Mouse (Mus musculus): ENCODE data around the gene 4931422A03Rik. TPM values are rescaled to one million over a fixed set of nuclear protein-coding genes. Genes with fewer than 3 reads are reported as not detected.
A peak's percentile ranks its signal among the peaks of the same experiment; 100 is the strongest.

4931422A03Rik gene
- polyA plus RNA-seq, 1 experiment from 2014 or later = 3.7 TPM

DNA sequence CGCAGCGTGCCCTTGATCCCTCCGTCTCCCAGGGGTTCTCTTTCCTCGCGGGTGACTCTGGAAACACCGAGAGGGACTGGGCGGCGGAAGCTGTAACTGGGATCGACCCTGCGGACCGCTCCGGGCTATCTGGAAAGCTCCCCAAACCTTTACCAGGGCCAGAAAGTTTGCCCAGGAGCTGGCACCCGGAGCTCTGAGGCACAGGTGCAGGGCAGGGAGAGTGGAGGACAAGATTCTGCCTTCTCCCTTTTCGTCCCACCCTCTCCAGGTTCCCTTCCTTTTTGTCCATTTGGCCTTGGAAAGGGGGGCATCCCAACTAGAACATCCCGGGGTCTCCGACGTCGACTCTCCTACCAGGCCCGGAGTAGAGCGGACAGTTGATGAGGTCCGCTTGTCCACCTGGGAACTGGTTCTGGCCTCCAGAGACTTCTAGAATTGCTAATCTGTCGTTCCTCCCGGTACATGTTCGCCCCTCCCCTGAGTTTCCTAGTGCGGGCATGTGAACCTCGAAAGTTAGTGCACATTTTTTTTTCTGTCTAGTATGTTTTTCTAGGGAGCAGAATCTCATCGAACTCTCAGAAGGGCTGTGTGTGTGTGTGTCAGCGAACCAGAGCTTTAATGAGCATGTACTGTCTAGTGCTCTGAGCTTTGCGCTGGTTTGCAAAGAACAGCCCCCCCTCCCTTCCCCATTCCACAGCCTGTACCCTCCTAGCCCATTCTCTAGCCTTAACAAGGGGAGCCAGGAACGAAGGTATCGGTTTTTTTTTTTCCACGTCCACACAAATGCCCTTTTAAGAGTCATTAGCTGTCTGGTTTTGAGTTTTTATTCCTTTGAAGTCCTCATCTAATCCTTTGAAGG, 57.1 kb downstream of the 4931422A03Rik start:
- Histone ChIP-seq H3K9me3 (ENCODE audit: control insufficient read depth, low read depth, low read length) (no peaks in the 10 kb centered on the region), H3K9ac (replicated peaks; ENCODE audit: low read depth, low read length) (peak overlapping the region; percentile 37; the same call in 1 of the 2 replicates), H3K4me3 (ENCODE audit: low read depth, low read length) (peak overlapping the region; percentile 69), H3K36me3 (ENCODE audit: control insufficient read depth, insufficient read depth, low read length) (no peaks in the 10 kb centered on the region), H3K27ac (ENCODE audit: low read length) (no peak overlapping the region), H3K4me2 (replicated peaks; ENCODE audit: low read depth, low read length) (peak overlapping the region; percentile 96), H3K27me3 (ENCODE audit: control insufficient read depth, insufficient read depth, low read length) (peaks cover 16% of the 10 kb centered on the region), H3K4me1 (ENCODE audit: control insufficient read depth, insufficient read depth, low read length) (0 out of 2 replicates have a peak, but pooled peaks cover 4% of the 10 kb centered on the region)
- WGBS = 2% methylated on average over 31 of the region's 32 CpGs
- peak; percentile 33; the same call in 1 of the 2 replicates for ATAC-seq (ENCODE audit: insufficient number of reproducible peaks, insufficient read depth, low FRiP score, low read depth)

DNA sequence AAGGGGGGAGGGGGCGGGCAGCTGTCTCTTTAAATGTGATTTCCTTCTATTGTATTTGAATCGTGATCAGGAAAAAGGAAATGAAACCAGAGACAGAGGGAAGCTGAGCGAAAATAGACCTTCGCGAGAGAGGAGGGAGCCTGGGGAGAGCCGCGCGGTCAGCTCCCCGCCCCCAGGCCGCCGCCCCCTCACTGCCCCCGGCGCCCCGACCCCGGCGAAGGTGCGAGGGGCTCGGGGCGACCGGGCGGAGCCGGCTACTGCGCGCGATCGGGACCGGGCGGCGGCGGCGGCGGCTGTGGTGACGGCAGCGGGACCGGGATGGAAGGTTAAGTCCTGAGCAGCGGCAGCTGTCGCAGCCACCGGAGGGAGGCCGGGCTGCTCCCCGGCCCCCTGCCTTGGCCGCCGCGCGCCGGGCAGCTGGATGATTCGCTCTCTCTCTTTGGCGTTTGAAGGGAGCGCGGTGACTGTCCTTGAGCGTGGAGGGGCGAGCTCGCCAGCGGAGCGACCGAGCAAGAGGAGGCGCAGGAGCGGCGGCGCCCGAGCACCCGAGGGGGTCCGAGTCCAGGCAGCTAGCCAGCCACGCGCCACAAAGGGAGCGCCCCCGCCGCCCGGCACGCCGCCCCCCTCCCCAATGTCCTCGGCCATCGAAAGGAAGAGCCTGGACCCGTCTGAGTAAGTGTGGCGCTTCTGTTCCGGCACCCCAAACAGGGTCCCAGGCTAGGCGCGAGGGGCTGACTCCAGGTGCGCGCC, 57.9 kb downstream of the 4931422A03Rik start:
- Histone ChIP-seq H3K4me3 (ENCODE audit: low read depth, low read length) (peak overlapping the region; percentile 69), H3K27me3 (ENCODE audit: control insufficient read depth, insufficient read depth, low read length) (peaks cover 16% of the 10 kb centered on the region)

DNA sequence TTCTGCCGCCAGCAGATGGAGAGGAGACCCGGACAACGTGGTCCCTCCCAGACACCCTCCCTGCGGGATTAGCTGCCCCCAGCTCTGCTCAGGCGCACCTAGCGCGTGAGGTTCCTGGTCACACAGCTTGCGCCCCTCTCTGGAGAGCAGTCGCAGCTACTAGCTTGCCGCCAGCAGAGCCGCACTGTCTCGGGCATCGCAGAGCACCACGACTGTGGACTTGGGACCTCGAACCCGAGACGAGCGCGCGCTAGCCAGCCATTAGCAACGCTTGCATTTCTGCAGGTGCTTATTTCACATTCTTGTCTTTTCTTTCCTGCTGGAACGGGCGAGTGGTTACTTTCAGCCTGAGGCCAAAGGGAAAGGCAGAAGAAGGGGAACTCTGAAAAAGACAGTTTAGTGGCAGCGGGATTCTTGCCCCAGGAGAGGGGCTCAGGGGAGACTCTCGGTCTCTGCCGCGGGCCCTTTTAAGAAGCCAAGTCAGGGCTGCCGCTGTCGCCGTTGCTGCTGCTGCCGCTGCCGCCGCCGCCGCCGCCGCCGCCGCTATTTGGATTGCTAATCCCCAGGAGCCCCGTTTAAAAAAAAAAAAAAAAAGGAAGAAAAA, 58.6 kb downstream of the 4931422A03Rik start:
- Histone ChIP-seq H3K9me3 (ENCODE audit: control insufficient read depth, low read depth, low read length) (no peaks in the 10 kb centered on the region), H3K27me3 (ENCODE audit: control insufficient read depth, insufficient read depth, low read length) (peaks cover 16% of the 10 kb centered on the region), H3K9ac (replicated peaks; ENCODE audit: low read depth, low read length) (0 out of 2 replicates have a peak overlapping the region, but pooled peaks have one; percentile 6), H3K36me3 (ENCODE audit: control insufficient read depth, insufficient read depth, low read length) (no peaks in the 10 kb centered on the region), H3K4me3 (ENCODE audit: low read depth, low read length) (peak overlapping the region; percentile 69), H3K4me1 (ENCODE audit: control insufficient read depth, insufficient read depth, low read length) (0 out of 2 replicates have a peak, but pooled peaks cover 4% of the 10 kb centered on the region), H3K4me2 (replicated peaks; ENCODE audit: low read depth, low read length) (peak overlapping the region; percentile 96), H3K27ac (ENCODE audit: low read length) (no peak overlapping the region; the same call in 1 of the 2 replicates)
- under 1% methylated on average over 40 of the region's 40 CpGs for WGBS
- peak; percentile 80; the same call in 1 of the 2 replicates for ATAC-seq (ENCODE audit: insufficient number of reproducible peaks, insufficient read depth, low FRiP score, low read depth)

More for the DNA sequence above, 57.9 kb downstream of the 4931422A03Rik start:
- no peaks in the 10 kb centered on the region for H3K36me3 ChIP-seq (ENCODE audit: control insufficient read depth, insufficient read depth, low read length)
- H3K4me1 ChIP-seq (ENCODE audit: control insufficient read depth, insufficient read depth, low read length) = 0 out of 2 replicates have a peak, but pooled peaks cover 4% of the 10 kb centered on the region
- H3K9ac ChIP-seq (replicated peaks; ENCODE audit: low read depth, low read length) = peak overlapping the region; percentile 37; the same call in 1 of the 2 replicates
- peak overlapping the region; percentile 18; the same call in 1 of the 2 replicates for H3K27ac ChIP-seq (ENCODE audit: low read length)
- under 1% methylated on average over 76 of the region's 79 CpGs for WGBS
- no peaks in the 10 kb centered on the region for H3K9me3 ChIP-seq (ENCODE audit: control insufficient read depth, low read depth, low read length)
- H3K4me2 ChIP-seq (replicated peaks; ENCODE audit: low read depth, low read length) = peak overlapping the region; percentile 96
- ATAC-seq (ENCODE audit: insufficient number of reproducible peaks, insufficient read depth, low FRiP score, low read depth) = peak; percentile 57; the same call in 1 of the 2 replicates

DNA sequence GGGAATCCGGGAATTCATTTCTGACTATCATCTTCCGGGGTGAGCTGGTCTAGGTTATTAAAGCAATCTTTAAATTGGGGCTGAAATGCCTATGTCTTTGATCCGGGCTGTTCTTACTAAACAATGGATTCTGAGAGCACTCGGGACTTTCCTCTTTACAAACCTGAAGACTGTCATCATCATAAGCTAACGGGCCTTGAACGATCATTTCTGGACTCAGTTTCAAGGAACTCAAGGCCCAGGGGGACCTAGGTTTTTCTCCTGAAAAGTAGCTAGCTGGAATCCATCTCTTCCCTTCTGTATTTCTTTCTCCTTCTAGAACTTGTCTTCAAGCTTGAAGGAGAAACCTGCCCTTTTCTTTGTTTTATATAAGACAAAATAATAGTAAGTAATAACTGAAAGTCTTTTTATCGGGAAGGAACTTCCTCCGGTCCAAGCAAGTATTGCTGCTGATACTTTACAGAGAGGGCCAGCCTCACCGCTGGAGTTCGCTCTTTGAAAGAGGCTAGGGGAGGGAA, 59.2 kb downstream of the 4931422A03Rik start:
- Histone ChIP-seq H3K9me3 (ENCODE audit: control insufficient read depth, low read depth, low read length) (no peaks in the 10 kb centered on the region), H3K4me2 (replicated peaks; ENCODE audit: low read depth, low read length) (peak overlapping the region; percentile 96), H3K9ac (replicated peaks; ENCODE audit: low read depth, low read length) (0 out of 2 replicates have a peak overlapping the region, but pooled peaks have one; percentile 6), H3K27me3 (ENCODE audit: control insufficient read depth, insufficient read depth, low read length) (peaks cover 16% of the 10 kb centered on the region), H3K27ac (ENCODE audit: low read length) (no peak overlapping the region; the same call in 1 of the 2 replicates), H3K4me3 (ENCODE audit: low read depth, low read length) (peak overlapping the region; percentile 69), H3K4me1 (ENCODE audit: control insufficient read depth, insufficient read depth, low read length) (0 out of 2 replicates have a peak, but pooled peaks cover 4% of the 10 kb centered on the region), H3K36me3 (ENCODE audit: control insufficient read depth, insufficient read depth, low read length) (no peaks in the 10 kb centered on the region)
- ATAC-seq (ENCODE audit: insufficient number of reproducible peaks, insufficient read depth, low FRiP score, low read depth) = no peak
- 25% methylated on average over 10 of the region's 10 CpGs for WGBS

DNA sequence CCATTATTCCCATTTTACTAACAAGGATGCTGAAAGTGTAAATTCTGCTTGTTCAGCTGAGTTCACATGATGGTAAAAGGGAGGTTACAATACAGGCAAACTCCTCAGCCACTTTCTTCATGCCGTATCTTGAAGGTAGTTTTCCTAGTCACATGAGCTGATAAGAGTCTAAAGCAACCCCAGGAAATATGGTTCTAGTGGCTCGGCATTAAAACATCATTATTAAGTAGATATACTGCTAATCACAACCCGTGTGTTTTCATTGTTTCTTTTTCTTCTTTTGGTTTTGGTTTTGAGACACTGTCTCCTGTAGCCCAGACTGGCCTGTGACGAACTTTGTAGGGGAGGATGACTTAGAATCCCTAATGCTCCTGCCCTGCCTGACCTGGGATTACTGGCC, 60.0 kb downstream of the 4931422A03Rik start:
- no peaks in the 10 kb centered on the region for H3K36me3 ChIP-seq (ENCODE audit: control insufficient read depth, insufficient read depth, low read length)
- H3K27ac ChIP-seq (ENCODE audit: low read length) = no peak overlapping the region
- no peak overlapping the region for H3K4me2 ChIP-seq (replicated peaks; ENCODE audit: low read depth, low read length)
- H3K9ac ChIP-seq (replicated peaks; ENCODE audit: low read depth, low read length) = no peak overlapping the region
- H3K9me3 ChIP-seq (ENCODE audit: control insufficient read depth, low read depth, low read length) = no peaks in the 10 kb centered on the region
- H3K27me3 ChIP-seq (ENCODE audit: control insufficient read depth, insufficient read depth, low read length) = peaks cover 16% of the 10 kb centered on the region
- no peak overlapping the region for H3K4me3 ChIP-seq (ENCODE audit: low read depth, low read length)
- ATAC-seq (ENCODE audit: insufficient number of reproducible peaks, insufficient read depth, low FRiP score, low read depth) = no peak
- WGBS = 72% methylated on average over 4 of the region's 4 CpGs
- H3K4me1 ChIP-seq (ENCODE audit: control insufficient read depth, insufficient read depth, low read length) = 0 out of 2 replicates have a peak, but pooled peaks cover 4% of the 10 kb centered on the region

DNA sequence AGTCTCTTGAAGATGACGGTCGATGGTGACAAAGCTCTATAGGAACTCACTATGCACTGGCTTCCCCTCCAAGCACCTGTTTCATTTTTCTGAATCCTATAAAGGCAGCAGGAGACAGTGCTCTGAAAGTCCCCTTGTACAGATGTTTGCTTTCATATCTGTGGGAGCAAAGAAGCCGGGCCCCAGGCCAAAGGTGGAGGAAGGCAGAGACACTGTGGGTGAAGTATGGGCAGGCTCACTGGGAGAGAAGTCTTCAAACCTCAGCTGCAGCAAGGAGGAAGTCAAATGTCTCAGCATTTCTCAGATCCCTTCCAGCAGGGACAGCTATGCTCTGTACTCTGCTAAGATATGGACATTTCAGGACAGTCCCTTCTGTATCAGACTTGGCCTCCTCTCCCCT, 62.8 kb downstream of the 4931422A03Rik start:
- Histone ChIP-seq H3K9me3 (ENCODE audit: control insufficient read depth, low read depth, low read length) (no peaks in the 10 kb centered on the region), H3K4me2 (replicated peaks; ENCODE audit: low read depth, low read length) (no peak overlapping the region), H3K36me3 (ENCODE audit: control insufficient read depth, insufficient read depth, low read length) (no peaks in the 10 kb centered on the region), H3K27ac (ENCODE audit: low read length) (no peak overlapping the region), H3K27me3 (ENCODE audit: control insufficient read depth, insufficient read depth, low read length) (peaks cover 5% of the 10 kb centered on the region; the same call in 1 of the 2 replicates), H3K9ac (replicated peaks; ENCODE audit: low read depth, low read length) (no peak overlapping the region), H3K4me1 (ENCODE audit: control insufficient read depth, insufficient read depth, low read length) (0 out of 2 replicates have a peak, but pooled peaks cover under 1% of the 10 kb centered on the region), H3K4me3 (ENCODE audit: low read depth, low read length) (no peak overlapping the region)
- ATAC-seq (ENCODE audit: insufficient number of reproducible peaks, insufficient read depth, low FRiP score, low read depth) = no peak
- 85% methylated on average over 3 of the region's 3 CpGs for WGBS

DNA sequence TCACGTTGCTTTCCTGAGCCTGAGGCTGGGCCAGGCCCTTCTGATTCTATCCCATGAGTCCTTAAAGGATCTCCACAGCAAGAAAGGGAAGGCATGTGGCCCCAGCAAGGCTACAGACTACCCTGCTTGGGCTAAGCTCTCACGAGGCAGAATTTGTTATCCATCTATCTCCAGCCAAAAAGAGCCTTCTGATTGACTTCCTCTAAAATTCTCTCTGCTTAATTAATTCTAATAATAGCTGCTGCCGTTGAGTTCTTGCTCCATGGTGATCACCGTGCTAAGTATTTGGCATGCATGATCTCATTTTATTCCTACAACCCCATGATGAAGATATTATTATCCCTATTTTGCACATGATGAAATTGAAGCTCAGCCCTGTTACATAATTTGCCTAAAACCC, 65.8 kb downstream of the 4931422A03Rik start:
- WGBS = 79% methylated on average over 4 of the region's 4 CpGs
- Histone ChIP-seq H3K9ac (replicated peaks; ENCODE audit: low read depth, low read length) (no peak overlapping the region), H3K4me2 (replicated peaks; ENCODE audit: low read depth, low read length) (no peak overlapping the region), H3K4me3 (ENCODE audit: low read depth, low read length) (no peak overlapping the region), H3K27ac (ENCODE audit: low read length) (no peak overlapping the region), H3K4me1 (ENCODE audit: control insufficient read depth, insufficient read depth, low read length) (no peaks in the 10 kb centered on the region), H3K36me3 (ENCODE audit: control insufficient read depth, insufficient read depth, low read length) (no peaks in the 10 kb centered on the region), H3K9me3 (ENCODE audit: control insufficient read depth, low read depth, low read length) (no peaks in the 10 kb centered on the region), H3K27me3 (ENCODE audit: control insufficient read depth, insufficient read depth, low read length) (no peaks in the 10 kb centered on the region)
- no peak for ATAC-seq (ENCODE audit: insufficient number of reproducible peaks, insufficient read depth, low FRiP score, low read depth)
